Mouse (Mus musculus) cerebellum, adult 2 months (tissue): Measurements from ENCODE around the gene Fgfr2.

ENCODE experiments used
- CTCF ChIP-seq: fragments of 200-500 bp; IDR thresholded peaks from 2 replicates; pipeline ENCODE4 v1.5.1; 2011; ENCODE audit warnings: low read depth, mild to moderate bottlenecking, control low read depth, low read length, moderate library complexity, borderline replicate concordance; ENCODE audit not compliant: insufficient read depth
- POLR2A ChIP-seq: fragments of 200-500 bp; IDR thresholded peaks from 2 replicates; pipeline ENCODE4 v1.6.1; 2011; ENCODE audit warnings: low read length, control low read depth, borderline replicate concordance; ENCODE audit not compliant: insufficient read depth

DNA sequence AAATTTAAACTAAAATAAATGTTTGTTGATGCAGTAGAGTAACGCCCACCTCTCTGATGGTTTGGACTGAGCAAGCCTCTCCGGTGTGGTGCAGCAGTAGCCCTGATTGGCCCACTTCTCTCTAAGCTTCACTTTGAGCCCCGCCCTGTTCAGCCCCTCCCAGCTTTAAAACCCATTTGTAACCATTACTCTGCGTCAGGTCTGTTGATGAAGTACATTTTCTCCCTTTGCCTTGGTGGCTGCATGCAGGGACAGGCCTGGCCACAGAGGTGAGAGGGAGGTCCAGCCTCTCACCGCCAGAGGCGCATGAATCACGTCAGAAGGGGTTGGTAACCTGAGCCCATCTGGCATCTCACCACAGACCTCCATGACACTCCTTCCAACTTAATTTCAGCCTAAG lies 1513.5 kb downstream of the Fgfr2 start:
- TF ChIP-seq POLR2A (no peak), CTCF (no peak)
